Mouse (Mus musculus): ENCODE data around the gene Sval3.

Sval3 gene

GRCm38 (mm10) chr6:41967840-41968239, at the start of gene Sval3:
TSS of gene Sval3 (plus strand) at chr6:41968140.
- no peak for DNase-seq (ENCODE audit: low spot score in 2 of 2)

- DNase-seq (ENCODE audit: low spot score in 2 of 2) = no peak
Measured at GRCm38 (mm10) chr6:41951330-41951729, 16.6 kb upstream of the Sval3 start, which contains the start of gene Sval1. TSS of gene Sval1 (plus strand) at chr6:41951630.
